Mouse (Mus musculus) embryonic facial prominence, embryonic 11.5 days (tissue): ENCODE results near the gene Klhdc8a. TPM values are rescaled to one million over a fixed set of nuclear protein-coding genes. Genes with fewer than 3 reads are reported as not detected.

Experiments used
- ATAC-seq: fragments of 200-750 bp; cut with Nextera tagmentation; replicated peaks from 2 replicates; pipeline ENCODE4 v1.8.0; 2017; ENCODE audit warnings: low read depth; ENCODE audit not compliant: insufficient number of reproducible peaks, low FRiP score, low TSS enrichment
- DNase-seq: peaks from one replicate; pipeline ENCODE4 v3.0.0-alpha.2; 2015; ENCODE audit warnings: low spot score
- H3K27ac ChIP-seq: fragments of 300-500 bp; sonication (generic); replicated peaks from 2 replicates; pipeline ENCODE4 v1.5.1; 2014; ENCODE audit warnings: mild to moderate bottlenecking, low read depth, low read length, control low read depth
- H3K27me3 ChIP-seq: fragments of 300-500 bp; sonication (generic); 2 replicates; pipeline ENCODE4 v1.6.1; 2014; ENCODE audit warnings: mild to moderate bottlenecking, low read length, moderate library complexity, mixed read lengths; ENCODE audit not compliant: control insufficient read depth, insufficient read depth
- H3K36me3 ChIP-seq: fragments of 300-500 bp; sonication (generic); replicated peaks from 2 replicates; pipeline ENCODE4 v1.6.1; 2014; ENCODE audit warnings: low read depth, mild to moderate bottlenecking, low read length, moderate library complexity, mixed read lengths; ENCODE audit not compliant: control insufficient read depth, insufficient read depth
- H3K4me1 ChIP-seq: fragments of 300-500 bp; sonication (generic); 2 replicates; pipeline ENCODE4 v1.6.1; 2014; ENCODE audit warnings: low read length, mixed read lengths; ENCODE audit not compliant: control insufficient read depth, insufficient read depth
- H3K4me2 ChIP-seq: fragments of 300-500 bp; sonication (generic); 2 replicates; pipeline ENCODE4 v1.6.1; 2014; ENCODE audit warnings: low read depth, mild to moderate bottlenecking, control low read depth, low read length, moderate library complexity
- H3K4me3 ChIP-seq: fragments of 300-500 bp; sonication (generic); 2 replicates; pipeline ENCODE4 v1.5.1; 2014; ENCODE audit warnings: low read depth, low read length, control low read depth
- H3K9ac ChIP-seq: fragments of 300-500 bp; sonication (generic); replicated peaks from 2 replicates; pipeline ENCODE4 v1.6.1; 2014; ENCODE audit warnings: mild to moderate bottlenecking, control low read depth, low read length
- H3K9me3 ChIP-seq: fragments of 300-500 bp; sonication (generic); replicated peaks from 2 replicates; pipeline ENCODE4 v1.6.1; 2016; ENCODE audit warnings: mild to moderate bottlenecking, low read length, inconsistent platforms, mixed read lengths; ENCODE audit not compliant: control insufficient read depth
- WGBS: fragments of 180-500 bp; shearing (Covaris S2); extraction: QIAGEN DNeasy Blood & Tissue Kit; methylation state at CpG from one replicate; pipeline ENCODE4 v1.1.7; 2014; 5-methylcytosine and 5-hydroxymethylcytosine counted together
- polyA plus RNA-seq: library from polyadenylated mRNA; unstranded; fragments of >200 nt; fragmentation: Nextera tagmentation; extraction: Ambion mirVana; gene quantifications from 2 replicates; pipeline ENCODE4 v1.2.1, GENCODE M21; 2014

Klhdc8a gene
- polyA plus RNA-seq, 1 experiment from 2014 or later = 0.66 TPM

- H3K27me3 ChIP-seq = no peaks in the 10 kb centered on the region
- DNase-seq (peak; percentile 75), ATAC-seq (peak; percentile 93)
- H3K4me3 ChIP-seq = no peak overlapping the region
- H3K4me2 ChIP-seq = no peak overlapping the region
- H3K9me3 ChIP-seq = no peaks in the 10 kb centered on the region
- no peaks in the 10 kb centered on the region for H3K4me1 ChIP-seq
- H3K36me3 ChIP-seq = no peaks in the 10 kb centered on the region
- peak overlapping the region; percentile 56 for H3K27ac ChIP-seq
- WGBS = 19% methylated on average over 13 of the region's 13 CpGs
- H3K9ac ChIP-seq = no peak overlapping the region
Measured at GRCm38 (mm10) chr1:132322711-132323542, 24.5 kb downstream of the Klhdc8a start.

- Histone ChIP-seq H3K27me3 (no peaks in the 10 kb centered on the region), H3K36me3 (no peaks in the 10 kb centered on the region; the same call in 1 of the 2 replicates), H3K4me3 (no peak overlapping the region), H3K9ac (no peak overlapping the region), H3K4me2 (no peak overlapping the region), H3K4me1 (no peaks in the 10 kb centered on the region), H3K9me3 (no peaks in the 10 kb centered on the region), H3K27ac (no peak overlapping the region)
- no peak for DNase-seq
- no peak for ATAC-seq
- 72% methylated on average over 9 of the region's 9 CpGs for WGBS
Measured at GRCm38 (mm10) chr1:132326777-132327176, 28.4 kb downstream of the Klhdc8a start.

GRCm38 (mm10) chr1:132327477-132327876 lies 29.1 kb downstream of the Klhdc8a start:
- Histone ChIP-seq H3K4me2 (no peak overlapping the region), H3K4me1 (no peaks in the 10 kb centered on the region), H3K36me3 (no peaks in the 10 kb centered on the region; the same call in 1 of the 2 replicates), H3K27me3 (no peaks in the 10 kb centered on the region), H3K4me3 (no peak overlapping the region), H3K9ac (0 out of 2 replicates have a peak overlapping the region, but pooled peaks have one; percentile 2), H3K27ac (no peak overlapping the region), H3K9me3 (no peaks in the 10 kb centered on the region)
- ATAC-seq (no peak), DNase-seq (no peak)
- 89% methylated on average over 17 of the region's 17 CpGs for WGBS

- Histone ChIP-seq H3K27me3 (no peaks in the 10 kb centered on the region), H3K4me1 (no peaks in the 10 kb centered on the region), H3K9me3 (no peaks in the 10 kb centered on the region), H3K4me3 (no peak overlapping the region), H3K27ac (no peak overlapping the region), H3K4me2 (no peak overlapping the region), H3K36me3 (no peaks in the 10 kb centered on the region; the same call in 1 of the 2 replicates), H3K9ac (no peak overlapping the region)
- DNase-seq (no peak), ATAC-seq (no peak)
- WGBS = 84% methylated on average over 3 of the region's 3 CpGs
Measured at GRCm38 (mm10) chr1:132328565-132328964, 30.1 kb downstream of the Klhdc8a start.

GRCm38 (mm10) chr1:132329656-132330055 lies 31.2 kb downstream of the Klhdc8a start:
- DNase-seq (no peak), ATAC-seq (no peak)
- Histone ChIP-seq H3K9ac (no peak overlapping the region), H3K4me3 (no peak overlapping the region), H3K4me1 (peaks cover 3% of the 10 kb centered on the region; the same call in 1 of the 2 replicates), H3K36me3 (no peaks in the 10 kb centered on the region; the same call in 1 of the 2 replicates), H3K4me2 (no peak overlapping the region), H3K27me3 (no peaks in the 10 kb centered on the region), H3K27ac (no peak overlapping the region), H3K9me3 (no peaks in the 10 kb centered on the region)
- WGBS = 83% methylated on average over 7 of the region's 7 CpGs

GRCm38 (mm10) chr1:132330397-132330796 lies 32.0 kb downstream of the Klhdc8a start:
- no peak overlapping the region for H3K9ac ChIP-seq
- H3K27me3 ChIP-seq = no peaks in the 10 kb centered on the region
- H3K4me2 ChIP-seq = no peak overlapping the region
- DNase-seq = no peak
- no peaks in the 10 kb centered on the region; the same call in 1 of the 2 replicates for H3K36me3 ChIP-seq
- H3K4me1 ChIP-seq = peaks cover 3% of the 10 kb centered on the region; the same call in 1 of the 2 replicates
- H3K9me3 ChIP-seq = no peaks in the 10 kb centered on the region
- no peak for ATAC-seq
- H3K27ac ChIP-seq = no peak overlapping the region
- 84% methylated on average over 15 of the region's 15 CpGs for WGBS
- no peak overlapping the region for H3K4me3 ChIP-seq

- Histone ChIP-seq H3K27me3 (no peaks in the 10 kb centered on the region), H3K27ac (no peak overlapping the region), H3K4me1 (peaks cover 3% of the 10 kb centered on the region; the same call in 1 of the 2 replicates), H3K36me3 (no peaks in the 10 kb centered on the region; the same call in 1 of the 2 replicates), H3K4me3 (no peak overlapping the region), H3K9me3 (no peaks in the 10 kb centered on the region), H3K9ac (no peak overlapping the region), H3K4me2 (no peak overlapping the region)
- WGBS = 79% methylated on average over 17 of the region's 17 CpGs
- ATAC-seq (no peak), DNase-seq (no peak)
Measured at GRCm38 (mm10) chr1:132331283-132331682, 32.9 kb downstream of the Klhdc8a start.

- no peak overlapping the region for H3K4me3 ChIP-seq
Measured at GRCm38 (mm10) chr1:132333201-132333600, 34.8 kb downstream of the Klhdc8a start.

More at GRCm38 (mm10) chr1:132333201-132333600, 34.8 kb downstream of the Klhdc8a start:
- Histone ChIP-seq H3K36me3 (no peaks in the 10 kb centered on the region; the same call in 1 of the 2 replicates), H3K9ac (no peak overlapping the region), H3K4me2 (no peak overlapping the region), H3K9me3 (no peaks in the 10 kb centered on the region), H3K27ac (peak overlapping the region; percentile 72), H3K27me3 (no peaks in the 10 kb centered on the region), H3K4me1 (peaks cover 3% of the 10 kb centered on the region; the same call in 1 of the 2 replicates)
- 12% methylated on average over 2 of the region's 2 CpGs for WGBS
- DNase-seq (no peak), ATAC-seq (no peak)
